Mouse (Mus musculus): ENCODE data around the gene Sypl2. TPM values are rescaled to one million over a fixed set of nuclear protein-coding genes. Genes with fewer than 3 reads are reported as not detected.

The Sypl2 gene
- polyA plus RNA-seq, 1 experiment, result 0.28 TPM

DNA sequence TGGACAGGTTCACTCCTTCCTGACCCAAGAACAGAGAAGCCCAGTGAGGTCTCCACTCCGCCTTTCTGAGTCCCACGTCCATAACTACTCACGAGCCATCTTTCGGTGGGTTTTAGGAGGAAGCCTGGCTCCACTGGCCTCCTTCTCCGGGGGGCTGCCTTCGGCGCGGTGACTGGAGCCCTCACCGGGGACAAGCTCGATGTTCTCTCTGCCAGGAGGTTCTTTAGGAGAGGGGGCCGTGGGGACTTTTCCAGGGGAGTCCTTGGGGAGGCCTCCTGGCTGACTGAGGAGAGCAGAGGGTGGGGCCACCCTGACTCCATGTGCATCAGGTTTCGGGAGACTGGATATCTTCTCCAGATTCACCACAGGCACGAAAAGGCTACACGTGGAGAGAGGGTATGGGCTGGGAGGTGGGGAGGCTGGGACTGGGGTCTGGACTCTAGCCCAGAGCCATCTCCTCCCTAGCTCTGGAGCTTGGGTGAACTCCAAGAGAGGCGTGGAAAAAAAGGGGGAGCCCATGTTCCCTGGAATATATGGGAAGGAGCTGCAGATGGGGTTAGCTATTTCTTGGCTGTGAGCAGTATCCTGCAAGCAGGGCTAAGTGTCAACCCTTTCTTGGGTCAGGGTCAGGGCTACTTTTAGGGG is 19.6 kb downstream of the Sypl2 start:
- H3K27me3 ChIP-seq (ENCODE audit: control insufficient read depth, insufficient read depth, insufficient read length), result no peaks in the 10 kb centered on the region
- no peak overlapping the region for H3ac ChIP-seq (ENCODE audit: control insufficient read depth, insufficient read length)
- H3K4me3 ChIP-seq, result no peak overlapping the region
- H3K36me3 ChIP-seq (ENCODE audit: control insufficient read depth, insufficient read depth), result peaks cover 11% of the 10 kb centered on the region
- no peak for TF ChIP-seq MYOG (IDR thresholded peaks at IDR 0.05; ENCODE audit: control insufficient read depth in 1 of 3, insufficient read depth in 1 of 3, insufficient read length in 2 of 3, low read depth in 2 of 3)
- TF ChIP-seq TCF12 (IDR thresholded peaks at IDR 0.05; ENCODE audit: insufficient read depth, poor library complexity, severe bottlenecking), result no peak
- TF ChIP-seq MAX (IDR thresholded peaks at IDR 0.05; ENCODE audit: low read depth), result no peak
- H3K79me2 ChIP-seq (ENCODE audit: control insufficient read depth, insufficient read depth), result peaks cover 6% of the 10 kb centered on the region
- H3K4me2 ChIP-seq (ENCODE audit: low read depth), result no peak overlapping the region

DNA sequence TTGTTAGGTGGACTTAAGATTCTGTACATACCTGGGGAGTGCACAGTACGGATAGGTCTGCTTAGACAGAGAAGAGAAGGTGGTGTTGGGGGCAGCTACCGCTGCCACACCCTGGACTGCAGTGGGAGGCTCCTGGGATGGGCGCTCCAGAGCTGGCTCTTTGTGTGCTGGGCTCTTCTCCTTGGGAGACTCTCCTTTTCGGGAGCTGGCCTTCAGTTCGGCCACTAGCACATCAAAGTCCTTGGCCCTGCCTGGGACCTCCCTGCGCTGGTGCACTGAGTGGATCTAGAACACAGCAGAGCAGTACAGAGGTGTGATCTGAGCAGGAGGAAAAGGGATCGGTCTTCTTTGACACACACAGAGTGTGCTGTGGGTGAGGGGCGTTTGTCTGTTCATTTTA is 20.8 kb downstream of the Sypl2 start:
- peaks cover 6% of the 10 kb centered on the region for H3K79me2 ChIP-seq (ENCODE audit: control insufficient read depth, insufficient read depth)
- no peak overlapping the region for H3K4me3 ChIP-seq
- no peak overlapping the region for H3K4me2 ChIP-seq (ENCODE audit: low read depth)
- no peak for TF ChIP-seq SRF (IDR thresholded peaks at IDR 0.05; ENCODE audit: control insufficient read depth, insufficient read length, low read depth)
- TF ChIP-seq MYOD1 (IDR thresholded peaks at IDR 0.05; ENCODE audit: control insufficient read depth in 1 of 3, insufficient read length in 2 of 3, low read depth in 2 of 3), result no peak
- no peak for TF ChIP-seq E2F4 (IDR thresholded peaks at IDR 0.05; ENCODE audit: insufficient read depth)
- no peak for TF ChIP-seq MYOG (IDR thresholded peaks at IDR 0.05; ENCODE audit: control insufficient read depth in 1 of 3, insufficient read depth in 1 of 3, insufficient read length in 2 of 3, low read depth in 2 of 3)
- TF ChIP-seq MAX (IDR thresholded peaks at IDR 0.05; ENCODE audit: low read depth), result no peak
- no peak for TF ChIP-seq TCF12 (IDR thresholded peaks at IDR 0.05; ENCODE audit: insufficient read depth, poor library complexity, severe bottlenecking)
- no peak for TF ChIP-seq POLR2AphosphoS2 (IDR thresholded peaks at IDR 0.05; ENCODE audit: insufficient read length, low read depth)
- no peak for TF ChIP-seq TCF3 (IDR thresholded peaks at IDR 0.05; ENCODE audit: insufficient read length, low read depth)
- no peak for TF ChIP-seq POLR2A (IDR thresholded peaks at IDR 0.05; ENCODE audit: insufficient read length, low read depth)
- no peak for TF ChIP-seq CEBPB (IDR thresholded peaks at IDR 0.05; ENCODE audit: insufficient read depth, poor library complexity, severe bottlenecking)
- no peak for TF ChIP-seq REST (IDR thresholded peaks at IDR 0.05; ENCODE audit: insufficient read depth, insufficient read length)
- no peak for TF ChIP-seq USF1 (IDR thresholded peaks at IDR 0.05; ENCODE audit: low read depth)
- no peaks in the 10 kb centered on the region for H3K27me3 ChIP-seq (ENCODE audit: control insufficient read depth, insufficient read depth, insufficient read length)
- no peak overlapping the region for H3ac ChIP-seq (ENCODE audit: control insufficient read depth, insufficient read length)
- H3K36me3 ChIP-seq (ENCODE audit: control insufficient read depth, insufficient read depth), result peaks cover 11% of the 10 kb centered on the region

DNA sequence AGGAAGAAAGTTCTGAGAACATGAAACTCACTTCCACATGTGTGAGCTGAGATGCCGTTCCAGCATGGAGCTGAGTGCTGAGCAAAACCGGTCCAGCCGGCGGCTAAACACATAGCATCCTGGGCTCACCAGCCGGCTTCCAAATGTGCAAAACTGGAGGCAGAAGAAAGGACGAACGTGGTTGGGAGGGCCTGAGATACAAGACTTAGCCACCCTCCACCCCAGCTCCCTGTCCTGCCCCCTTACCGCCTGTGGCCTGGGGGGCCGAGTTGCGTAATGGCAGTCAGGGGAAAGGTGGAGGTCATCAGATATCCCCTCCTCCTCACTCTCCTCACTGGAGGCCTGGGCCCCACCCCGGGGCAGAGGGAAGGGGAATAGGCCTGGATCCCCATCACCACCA is 22.0 kb downstream of the Sypl2 start:
- TF ChIP-seq SRF (IDR thresholded peaks at IDR 0.05; ENCODE audit: control insufficient read depth, insufficient read length, low read depth), result no peak
- H3K27me3 ChIP-seq (ENCODE audit: control insufficient read depth, insufficient read depth, insufficient read length), result no peaks in the 10 kb centered on the region
- peaks cover under 1% of the 10 kb centered on the region for H3K79me2 ChIP-seq (ENCODE audit: control insufficient read depth, insufficient read depth)
- H3K4me2 ChIP-seq (ENCODE audit: low read depth), result no peak overlapping the region
- H3K36me3 ChIP-seq (ENCODE audit: control insufficient read depth, insufficient read depth), result peaks cover 11% of the 10 kb centered on the region
- no peak overlapping the region for H3K4me3 ChIP-seq
- H3ac ChIP-seq (ENCODE audit: control insufficient read depth, insufficient read length), result no peak overlapping the region

DNA sequence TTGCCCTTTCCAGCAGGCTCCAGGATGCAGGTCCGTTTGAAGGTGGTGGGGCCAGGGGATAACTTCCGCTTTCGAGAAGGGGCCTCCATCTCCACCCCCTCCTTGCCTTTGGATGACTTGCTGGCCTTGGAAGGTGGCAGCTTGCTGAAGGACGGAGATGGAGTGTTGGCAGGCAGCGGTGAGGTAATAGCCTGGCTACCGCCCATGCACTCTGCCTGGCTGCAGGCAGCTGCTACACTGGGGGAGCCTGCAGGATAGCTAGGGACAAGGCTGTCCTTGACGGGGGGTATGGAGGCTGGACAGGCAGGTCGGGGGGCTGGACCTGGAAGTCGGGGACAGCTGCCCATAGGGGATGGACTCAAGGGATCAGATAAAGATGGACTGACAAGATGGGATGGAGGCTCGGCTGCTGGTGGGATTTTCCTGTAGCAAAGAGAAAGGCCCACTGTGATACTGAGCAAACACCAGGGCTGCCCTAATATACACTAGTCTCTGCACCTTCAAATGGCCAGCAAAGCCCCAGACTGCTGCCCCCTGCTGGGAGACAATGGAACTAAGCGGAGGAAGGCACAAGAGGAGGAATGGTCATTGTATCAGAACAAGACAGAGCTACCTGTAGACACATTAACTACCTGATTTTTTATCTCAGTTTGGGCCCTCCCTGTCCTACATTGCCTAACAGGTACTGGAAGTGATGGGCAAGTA is 22.7 kb downstream of the Sypl2 start:
- no peak for TF ChIP-seq USF1 (IDR thresholded peaks at IDR 0.05; ENCODE audit: low read depth)
- H3K4me2 ChIP-seq (ENCODE audit: low read depth), result no peak overlapping the region
- no peak overlapping the region for H3K4me3 ChIP-seq
- H3K36me3 ChIP-seq (ENCODE audit: control insufficient read depth, insufficient read depth), result peaks cover 11% of the 10 kb centered on the region
- no peaks in the 10 kb centered on the region for H3K27me3 ChIP-seq (ENCODE audit: control insufficient read depth, insufficient read depth, insufficient read length)
- no peak overlapping the region for H3ac ChIP-seq (ENCODE audit: control insufficient read depth, insufficient read length)
- H3K79me2 ChIP-seq (ENCODE audit: control insufficient read depth, insufficient read depth), result no peaks in the 10 kb centered on the region

DNA sequence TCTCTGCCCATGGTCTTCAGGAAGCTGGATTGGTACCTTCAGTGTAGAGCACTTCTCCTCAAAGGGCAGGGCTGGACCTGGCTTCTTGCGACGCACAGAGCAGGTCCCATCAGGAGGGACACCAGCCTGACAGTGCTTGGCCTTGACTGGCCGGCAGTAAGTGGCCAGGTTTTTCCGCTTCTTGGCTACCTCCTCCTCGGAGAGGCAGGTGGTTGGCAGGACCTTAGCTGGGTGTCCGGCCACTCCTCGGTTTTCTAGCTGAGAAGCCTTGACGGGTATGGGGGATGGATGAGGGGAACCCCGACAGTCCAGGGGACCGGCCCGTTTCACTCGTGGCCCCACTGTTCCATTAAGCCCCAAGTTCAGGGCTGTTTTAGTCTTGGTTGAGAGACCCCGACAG is 23.2 kb downstream of the Sypl2 start:
- Histone ChIP-seq H3K4me2 (ENCODE audit: low read depth) (no peak overlapping the region), H3K27me3 (ENCODE audit: control insufficient read depth, insufficient read depth, insufficient read length) (no peaks in the 10 kb centered on the region), H3ac (ENCODE audit: control insufficient read depth, insufficient read length) (no peak overlapping the region), H3K4me3 (no peak overlapping the region), H3K36me3 (ENCODE audit: control insufficient read depth, insufficient read depth) (peaks cover 11% of the 10 kb centered on the region), H3K79me2 (ENCODE audit: control insufficient read depth, insufficient read depth) (no peaks in the 10 kb centered on the region)
- TF ChIP-seq CEBPB (IDR thresholded peaks at IDR 0.05; ENCODE audit: insufficient read depth, poor library complexity, severe bottlenecking) (no peak), TCF3 (IDR thresholded peaks at IDR 0.05; ENCODE audit: insufficient read length, low read depth) (no peak), POLR2AphosphoS2 (IDR thresholded peaks at IDR 0.05; ENCODE audit: insufficient read length, low read depth) (no peak), E2F4 (IDR thresholded peaks at IDR 0.05; ENCODE audit: insufficient read depth) (no peak), TCF12 (IDR thresholded peaks at IDR 0.05; ENCODE audit: insufficient read depth, poor library complexity, severe bottlenecking) (no peak), POLR2A (IDR thresholded peaks at IDR 0.05; ENCODE audit: insufficient read length, low read depth) (no peak), MAX (IDR thresholded peaks at IDR 0.05; ENCODE audit: low read depth) (no peak)
